Mouse (Mus musculus) myocyte (in vitro differentiated cells): ENCODE measurements around the gene Rsad2. TPM values are rescaled to one million over a fixed set of nuclear protein-coding genes. Genes with fewer than 3 reads are reported as not detected.

Experiments
- H3K27me3 ChIP-seq: one replicate; pipeline ENCODE4 v1.6.1; 2011; ENCODE audit not compliant: control insufficient read depth, insufficient read depth, insufficient read length
- H3K36me3 ChIP-seq: one replicate; pipeline ENCODE4 v1.6.1; 2011; ENCODE audit not compliant: control insufficient read depth, insufficient read depth
- H3K4me2 ChIP-seq: one replicate; pipeline ENCODE4 v1.6.1; 2011; ENCODE audit warnings: low read depth, control low read depth
- H3K4me3 ChIP-seq: one replicate; pipeline ENCODE4 v1.5.1; 2011; ENCODE audit warnings: mild to moderate bottlenecking, control low read depth, moderate library complexity
- H3K79me2 ChIP-seq: one replicate; pipeline ENCODE4 v1.6.1; 2011; ENCODE audit not compliant: control insufficient read depth, insufficient read depth
- H3ac ChIP-seq: one replicate; pipeline ENCODE4 v1.6.1; 2011; ENCODE audit not compliant: control insufficient read depth, insufficient read length
- CEBPB ChIP-seq: IDR thresholded peaks from 2 replicates; pipeline ENCODE4 v1.6.1; 2011; ENCODE audit warnings: mild to moderate bottlenecking, moderate library complexity; ENCODE audit not compliant: poor library complexity, insufficient read depth, severe bottlenecking
- E2F4 ChIP-seq: IDR thresholded peaks from one replicate; pipeline ENCODE4 v1.6.1; 2011; ENCODE audit warnings: mild to moderate bottlenecking, control low read depth, moderate library complexity; ENCODE audit not compliant: insufficient read depth
- MAX ChIP-seq: IDR thresholded peaks from one replicate; pipeline ENCODE4 v1.6.1; 2011; ENCODE audit warnings: low read depth, mild to moderate bottlenecking, control low read depth
- MYOD1 ChIP-seq, 3 experiments: IDR thresholded peaks; one replicate each; pipeline ENCODE4 v1.6.1; 2011; ENCODE audit warnings: control low read depth in 2 of 3, low read depth in 2 of 3, mild to moderate bottlenecking in 2 of 3, moderate library complexity in 1 of 3; ENCODE audit not compliant: insufficient read length in 2 of 3, control insufficient read depth in 1 of 3
- MYOG ChIP-seq, 3 experiments: IDR thresholded peaks; one replicate each; pipeline ENCODE4 v1.6.1; 2011; ENCODE audit warnings: control low read depth in 2 of 3, low read depth in 2 of 3, mild to moderate bottlenecking in 2 of 3; ENCODE audit not compliant: insufficient read length in 2 of 3, control insufficient read depth in 1 of 3, insufficient read depth in 1 of 3
- POLR2A ChIP-seq: IDR thresholded peaks from one replicate; pipeline ENCODE4 v1.6.1; 2011; ENCODE audit warnings: low read depth, mild to moderate bottlenecking, control low read depth, moderate library complexity; ENCODE audit not compliant: insufficient read length
- POLR2AphosphoS2 ChIP-seq: IDR thresholded peaks from one replicate; pipeline ENCODE4 v1.6.1; 2011; ENCODE audit warnings: low read depth, control low read depth; ENCODE audit not compliant: insufficient read length
- REST ChIP-seq: IDR thresholded peaks from one replicate; pipeline ENCODE4 v1.6.1; 2011; ENCODE audit warnings: mild to moderate bottlenecking, control low read depth, moderate library complexity; ENCODE audit not compliant: insufficient read depth, insufficient read length
- SRF ChIP-seq: IDR thresholded peaks from one replicate; pipeline ENCODE4 v1.6.1; 2011; ENCODE audit warnings: low read depth; ENCODE audit not compliant: control insufficient read depth, insufficient read length
- TCF12 ChIP-seq: IDR thresholded peaks from one replicate; pipeline ENCODE4 v1.6.1; 2011; ENCODE audit warnings: mild to moderate bottlenecking, control low read depth; ENCODE audit not compliant: poor library complexity, insufficient read depth, severe bottlenecking
- TCF3 ChIP-seq: IDR thresholded peaks from one replicate; pipeline ENCODE4 v1.6.1; 2011; ENCODE audit warnings: low read depth, control low read depth; ENCODE audit not compliant: insufficient read length
- USF1 ChIP-seq: IDR thresholded peaks from one replicate; pipeline ENCODE4 v1.6.1; 2011; ENCODE audit warnings: low read depth, mild to moderate bottlenecking, control low read depth, moderate library complexity
- polyA plus RNA-seq: library from polyadenylated mRNA; unstranded; fragments of >200 nt; fragmentation: generic; extraction: Trizol; gene quantifications from one replicate; pipeline ENCODE4 v1.2.1, GENCODE M21; 2012; ENCODE audit warnings: missing spikeins

The Rsad2 gene
- polyA plus RNA-seq = 0.05 TPM

- H3ac ChIP-seq = no peak within 1 kb of the TSS
- H3K4me2 ChIP-seq = peak within 1 kb of the TSS; percentile 42
- no peak within 1 kb of the TSS for H3K4me3 ChIP-seq
- H3K27me3 ChIP-seq = no peaks in the 10 kb centered on the region
- TF ChIP-seq MYOD1 (IDR thresholded peaks at IDR 0.05; ENCODE audit: control insufficient read depth in 1 of 3, insufficient read length in 2 of 3, low read depth in 2 of 3) (peak in 2 of 3 experiments; percentile 70 to 88), MAX (no peak), MYOG (IDR thresholded peaks at IDR 0.05; ENCODE audit: control insufficient read depth in 1 of 3, insufficient read depth in 1 of 3, insufficient read length in 2 of 3, low read depth in 2 of 3) (no peak), SRF (no peak)
- H3K79me2 ChIP-seq = no peaks in the 10 kb centered on the region
- no peaks in the 10 kb centered on the region for H3K36me3 ChIP-seq
Measured at GRCm38 (mm10) chr12:26456028-26456698, at the start of gene Rsad2. Rsad2 (minus strand) TSS chr12:26456452.

- TF ChIP-seq REST (no peak), E2F4 (no peak), MYOD1 (IDR thresholded peaks at IDR 0.05; ENCODE audit: control insufficient read depth in 1 of 3, insufficient read length in 2 of 3, low read depth in 2 of 3) (no peak), USF1 (no peak), TCF3 (no peak), MAX (no peak), TCF12 (no peak), POLR2A (no peak), POLR2AphosphoS2 (no peak), MYOG (IDR thresholded peaks at IDR 0.05; ENCODE audit: control insufficient read depth in 1 of 3, insufficient read depth in 1 of 3, insufficient read length in 2 of 3, low read depth in 2 of 3) (no peak), SRF (no peak)
- H3K79me2 ChIP-seq = no peaks in the 10 kb centered on the region
- H3K4me2 ChIP-seq = no peak overlapping the region
- H3K27me3 ChIP-seq = no peaks in the 10 kb centered on the region
- H3K36me3 ChIP-seq = no peaks in the 10 kb centered on the region
- H3K4me3 ChIP-seq = no peak overlapping the region
- H3ac ChIP-seq = no peak overlapping the region
Measured at GRCm38 (mm10) chr12:26501042-26501441, 44.8 kb upstream of the Rsad2 start.

- H3K27me3 ChIP-seq = no peaks in the 10 kb centered on the region
- no peaks in the 10 kb centered on the region for H3K79me2 ChIP-seq
- H3ac ChIP-seq = no peak overlapping the region
Measured at GRCm38 (mm10) chr12:26489942-26490341, 33.7 kb upstream of the Rsad2 start.

GRCm38 (mm10) chr12:26488617-26489274 is 32.5 kb upstream of the Rsad2 start:
- Histone ChIP-seq H3K79me2 (no peaks in the 10 kb centered on the region), H3K27me3 (no peaks in the 10 kb centered on the region), H3K36me3 (no peaks in the 10 kb centered on the region), H3K4me3 (no peak overlapping the region), H3ac (no peak overlapping the region), H3K4me2 (no peak overlapping the region)
- TF ChIP-seq CEBPB = no peak
- TF ChIP-seq REST = no peak
- no peak for TF ChIP-seq USF1
- no peak for TF ChIP-seq TCF12
- TF ChIP-seq POLR2AphosphoS2 = no peak
- no peak for TF ChIP-seq E2F4
- TF ChIP-seq POLR2A = no peak
- no peak for TF ChIP-seq MYOD1 (IDR thresholded peaks at IDR 0.05; ENCODE audit: control insufficient read depth in 1 of 3, insufficient read length in 2 of 3, low read depth in 2 of 3)
- TF ChIP-seq SRF = no peak
- no peak for TF ChIP-seq MYOG (IDR thresholded peaks at IDR 0.05; ENCODE audit: control insufficient read depth in 1 of 3, insufficient read depth in 1 of 3, insufficient read length in 2 of 3, low read depth in 2 of 3)
- TF ChIP-seq TCF3 = no peak

More at GRCm38 (mm10) chr12:26489942-26490341, 33.7 kb upstream of the Rsad2 start:
- Histone ChIP-seq H3K4me3 (no peak overlapping the region), H3K4me2 (no peak overlapping the region), H3K36me3 (no peaks in the 10 kb centered on the region)
- no peak for TF ChIP-seq TCF12
- TF ChIP-seq MYOG (IDR thresholded peaks at IDR 0.05; ENCODE audit: control insufficient read depth in 1 of 3, insufficient read depth in 1 of 3, insufficient read length in 2 of 3, low read depth in 2 of 3) = no peak
- TF ChIP-seq SRF = no peak
- TF ChIP-seq TCF3 = no peak
- TF ChIP-seq MAX = no peak
- TF ChIP-seq POLR2AphosphoS2 = no peak
- TF ChIP-seq REST = no peak
- no peak for TF ChIP-seq CEBPB
- TF ChIP-seq MYOD1 (IDR thresholded peaks at IDR 0.05; ENCODE audit: control insufficient read depth in 1 of 3, insufficient read length in 2 of 3, low read depth in 2 of 3) = no peak
- TF ChIP-seq POLR2A = no peak
- no peak for TF ChIP-seq E2F4
- TF ChIP-seq USF1 = no peak
